Mouse (Mus musculus): ENCODE measurements around the gene Azi2. TPM values are rescaled to one million over a fixed set of nuclear protein-coding genes. Genes with fewer than 3 reads are reported as not detected.

The Azi2 gene
- polyA plus RNA-seq, 1 experiment from 2014 or later = 60.0 TPM

DNA sequence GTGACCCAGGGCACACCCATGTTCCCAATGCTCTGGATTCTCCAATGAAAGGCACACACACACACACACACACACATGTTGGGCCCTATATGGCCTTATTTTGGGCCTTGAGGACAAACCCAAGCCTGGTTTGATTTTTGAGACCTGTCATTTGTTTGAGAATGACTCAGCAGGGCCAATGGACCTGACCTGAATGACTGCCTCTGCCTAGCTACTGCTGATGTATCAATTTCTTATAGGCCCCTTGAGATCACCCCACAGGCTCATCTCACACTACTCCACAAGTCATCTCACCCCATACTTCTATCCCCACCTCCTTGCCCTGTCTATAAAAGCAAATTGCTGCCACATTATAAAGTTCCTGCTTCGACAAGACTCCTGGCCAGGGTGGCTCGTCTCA lies 61.5 kb downstream of the Azi2 start:
- Histone ChIP-seq H3K9me3 (replicated peaks) (no peaks in the 10 kb centered on the region), H3K27me3 (ENCODE audit: low read depth, poor library complexity, severe bottlenecking) (no peaks in the 10 kb centered on the region), H3K27ac (no peak overlapping the region), H3K4me1 (no peaks in the 10 kb centered on the region), H3K4me3 (no peak overlapping the region), H3K36me3 (no peaks in the 10 kb centered on the region)
- DNase-seq (ENCODE audit: low spot score) = no peak
- 88% methylated on average over 2 of the region's 2 CpGs for WGBS

DNA sequence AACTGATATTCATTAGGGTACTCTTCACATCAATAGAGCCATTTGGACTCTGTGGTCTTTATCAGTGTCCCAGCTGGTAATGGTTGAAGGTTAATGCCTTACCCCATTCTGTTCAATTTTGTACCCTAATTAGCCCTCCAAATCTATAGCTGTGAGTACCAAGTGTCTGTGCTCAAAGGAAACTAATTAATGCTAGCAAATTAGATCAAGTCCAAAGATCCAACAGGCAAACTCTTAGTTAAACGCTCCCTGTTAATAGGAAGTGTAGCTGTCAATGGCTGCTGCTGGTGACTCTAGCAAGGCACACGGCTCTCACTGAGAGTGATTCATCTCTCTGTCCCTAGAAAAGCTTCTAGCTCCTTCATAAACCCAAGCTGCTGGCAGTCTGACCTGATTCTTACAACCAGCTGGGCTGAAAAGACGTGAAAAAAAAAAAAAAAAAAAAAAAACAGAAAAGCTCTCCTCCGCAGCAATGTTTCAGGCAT lies 68.3 kb downstream of the Azi2 start:
- H3K27me3 ChIP-seq (ENCODE audit: low read depth, poor library complexity, severe bottlenecking) = no peaks in the 10 kb centered on the region
- no peak for DNase-seq (ENCODE audit: low spot score)
- no peaks in the 10 kb centered on the region for H3K9me3 ChIP-seq (replicated peaks)
- WGBS = 61% methylated on average over 4 of the region's 4 CpGs
- no peaks in the 10 kb centered on the region for H3K4me1 ChIP-seq
- 0 out of 2 replicates have a peak, but pooled peaks cover 2% of the 10 kb centered on the region for H3K36me3 ChIP-seq
- no peak overlapping the region for H3K4me3 ChIP-seq
- no peak overlapping the region for H3K27ac ChIP-seq

DNA sequence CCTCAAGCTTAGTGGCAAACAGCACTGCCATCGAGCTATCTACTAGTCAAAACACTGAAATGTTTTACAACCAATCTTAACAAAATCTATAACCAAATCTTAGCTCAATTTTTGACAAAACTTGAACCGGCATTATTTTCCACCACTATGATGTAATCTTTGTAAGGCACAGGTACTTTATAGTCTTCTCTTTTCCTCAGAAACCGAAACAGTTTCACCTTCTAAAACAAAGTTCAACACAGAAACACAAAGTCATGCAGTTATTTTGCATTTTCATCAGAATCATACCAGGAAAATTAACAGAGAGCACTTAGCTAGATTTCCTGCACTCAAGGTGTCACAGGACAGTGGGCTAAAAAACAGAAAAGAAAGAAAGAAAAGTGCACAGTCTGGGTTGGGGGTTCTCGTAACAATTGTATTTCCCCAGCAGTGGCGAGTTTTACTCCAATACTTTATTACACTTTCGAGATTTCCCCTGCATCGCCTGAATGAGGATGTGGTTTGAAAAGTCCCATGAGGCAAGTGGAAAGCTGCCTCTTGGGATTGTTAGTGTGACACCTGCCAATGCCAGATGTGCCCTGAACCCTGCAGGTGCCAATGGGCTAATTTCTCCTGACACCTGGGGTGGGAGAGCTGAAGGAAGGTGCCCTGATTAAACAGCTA lies 69.5 kb downstream of the Azi2 start:
- Histone ChIP-seq H3K36me3 (0 out of 2 replicates have a peak, but pooled peaks cover 4% of the 10 kb centered on the region), H3K27me3 (ENCODE audit: low read depth, poor library complexity, severe bottlenecking) (no peaks in the 10 kb centered on the region), H3K27ac (no peak overlapping the region), H3K9me3 (replicated peaks) (no peaks in the 10 kb centered on the region), H3K4me3 (no peak overlapping the region), H3K4me1 (no peaks in the 10 kb centered on the region)
- DNase-seq (ENCODE audit: low spot score) = no peak
- 90% methylated on average over 7 of the region's 7 CpGs for WGBS

- WGBS = 87% methylated on average over 2 of the region's 2 CpGs
- no peak overlapping the region for H3K4me3 ChIP-seq
- no peak for DNase-seq (ENCODE audit: low spot score)
- no peak overlapping the region for H3K27ac ChIP-seq
- 0 out of 2 replicates have a peak, but pooled peaks cover 6% of the 10 kb centered on the region for H3K36me3 ChIP-seq
- no peaks in the 10 kb centered on the region for H3K9me3 ChIP-seq (replicated peaks)
- H3K4me1 ChIP-seq = no peaks in the 10 kb centered on the region
- no peaks in the 10 kb centered on the region for H3K27me3 ChIP-seq (ENCODE audit: low read depth, poor library complexity, severe bottlenecking)
Observed at GRCm38 (mm10) chr9:118110360-118110710, 70.0 kb downstream of the Azi2 start.

Small RNA genes lying within 50 kb of the gene (microRNA-seq; reads per million reads assigned to microRNA genes)
- gene Gm22008 = not detected

Other genes with a start within 250 kb of the Azi2 start
- 32.1 and 36.0 TPM in 2 replicates for gene Cmc1, start 109.7 kb downstream of the Azi2 start, polyA plus RNA-seq (2016; fragmentation: Nextera tagmentation; extraction: Ambion mirVana)

Data from limb, embryonic 10.5 days (tissue).